Mouse (Mus musculus) testis, adult 2 months (tissue): ENCODE results near the gene Kat6b. TPM values are rescaled to one million over a fixed set of nuclear protein-coding genes. Genes with fewer than 3 reads are reported as not detected.

Source experiments
- H3K27ac ChIP-seq: fragments of 200-500 bp; 2 replicates; pipeline ENCODE4 v1.5.1; 2012; ENCODE audit warnings: low read depth, low read length; ENCODE audit not compliant: control insufficient read depth, insufficient read depth
- H3K27me3 ChIP-seq: fragments of 200-500 bp; 2 replicates; pipeline ENCODE4 v1.6.1; 2012; ENCODE audit warnings: mild to moderate bottlenecking, low read length, moderate library complexity; ENCODE audit not compliant: control insufficient read depth, insufficient read depth
- H3K36me3 ChIP-seq: fragments of 200-500 bp; 2 replicates; pipeline ENCODE4 v1.6.1; 2012; ENCODE audit warnings: mild to moderate bottlenecking, low read length; ENCODE audit not compliant: control insufficient read depth, insufficient read depth
- H3K4me1 ChIP-seq: fragments of 200-500 bp; 2 replicates; pipeline ENCODE4 v1.6.1; 2012; ENCODE audit warnings: low read length; ENCODE audit not compliant: control insufficient read depth, insufficient read depth
- H3K4me3 ChIP-seq: fragments of 200-500 bp; 2 replicates; pipeline ENCODE4 v1.5.1; 2012; ENCODE audit warnings: low read depth, mild to moderate bottlenecking, low read length, moderate library complexity, mixed read lengths; ENCODE audit not compliant: control insufficient read depth
- CTCF ChIP-seq: fragments of 200-500 bp; IDR thresholded peaks from 2 replicates; pipeline ENCODE4 v1.5.1; 2012; ENCODE audit warnings: low read depth, mild to moderate bottlenecking, inconsistent platforms, low read length, moderate library complexity; ENCODE audit not compliant: control insufficient read depth, insufficient read depth, insufficient replicate concordance
- POLR2A ChIP-seq: fragments of 200-500 bp; IDR thresholded peaks from 2 replicates; pipeline ENCODE4 v1.6.1; 2012; ENCODE audit warnings: low read depth, mild to moderate bottlenecking, inconsistent platforms, low read length, moderate library complexity; ENCODE audit not compliant: control insufficient read depth
- polyA plus RNA-seq: library from polyadenylated mRNA; depleted of rRNA; stranded (reverse); fragments of >200 nt; gene quantifications from 2 replicates; pipeline ENCODE4 v1.2.3, GENCODE M21; 2012

Gene Kat6b
- polyA plus RNA-seq, 1 experiment = 7.6 TPM

DNA sequence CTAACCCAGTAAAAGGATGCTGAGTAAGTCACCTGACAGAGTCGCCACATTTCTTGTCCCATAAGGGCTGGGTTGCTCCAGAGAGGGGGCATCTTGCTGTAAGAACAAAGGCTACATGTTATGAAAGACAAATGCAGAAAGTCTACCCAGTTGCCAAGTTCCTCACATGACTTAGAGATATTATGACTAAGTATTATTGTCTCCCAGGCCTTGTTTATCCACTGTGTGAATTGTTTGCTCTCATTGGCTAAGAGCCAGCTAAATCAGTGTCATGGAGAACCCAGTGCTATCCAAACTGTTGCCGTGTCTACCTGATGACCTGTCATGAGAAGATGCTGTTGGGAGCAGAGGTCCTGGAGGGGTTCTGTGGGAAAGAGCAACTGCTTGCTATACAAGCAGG is 27.3 kb upstream of the Kat6b start:
- Histone ChIP-seq H3K27ac (no peak overlapping the region), H3K4me1 (0 out of 2 replicates have a peak, but pooled peaks cover 2% of the 10 kb centered on the region), H3K27me3 (no peaks in the 10 kb centered on the region), H3K4me3 (no peak overlapping the region), H3K36me3 (no peaks in the 10 kb centered on the region)
- TF ChIP-seq CTCF (no peak), POLR2A (no peak)

DNA sequence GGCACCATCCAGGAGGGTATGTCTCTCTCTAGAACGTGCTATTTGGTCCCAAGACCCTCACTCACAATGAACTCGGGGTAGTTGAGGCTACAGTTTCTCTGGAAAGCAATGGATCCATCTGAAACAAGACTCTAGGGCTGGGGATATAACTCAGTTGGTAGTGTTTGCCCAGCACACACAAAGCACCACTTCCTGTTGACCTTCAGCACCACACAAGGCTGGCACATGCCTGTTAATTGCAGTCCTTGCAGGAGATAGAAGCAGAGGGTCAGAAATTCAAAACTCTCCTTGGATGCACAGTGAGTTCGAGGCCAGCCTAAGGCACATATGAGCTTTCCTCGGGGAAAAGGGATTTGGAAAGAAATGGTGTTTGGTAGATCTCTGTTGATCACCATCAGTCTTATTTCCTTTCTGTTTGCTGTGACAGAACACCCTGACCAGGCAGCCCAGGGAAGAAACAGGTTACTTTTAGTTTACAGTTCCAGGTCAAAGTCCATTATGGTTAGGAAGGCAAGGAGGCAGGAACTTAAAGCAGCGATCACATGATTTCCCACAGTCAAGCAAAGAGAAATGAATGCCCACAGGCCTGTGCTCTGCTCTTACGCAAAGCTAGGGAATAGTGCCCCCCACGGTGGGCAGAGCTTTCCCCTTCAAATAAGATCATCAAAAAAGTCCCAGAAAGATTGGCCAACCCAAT is 25.4 kb upstream of the Kat6b start:
- 0 out of 2 replicates have a peak, but pooled peaks cover 2% of the 10 kb centered on the region for H3K4me1 ChIP-seq
- TF ChIP-seq CTCF (no peak), POLR2A (no peak)
- H3K4me3 ChIP-seq = no peak overlapping the region

DNA sequence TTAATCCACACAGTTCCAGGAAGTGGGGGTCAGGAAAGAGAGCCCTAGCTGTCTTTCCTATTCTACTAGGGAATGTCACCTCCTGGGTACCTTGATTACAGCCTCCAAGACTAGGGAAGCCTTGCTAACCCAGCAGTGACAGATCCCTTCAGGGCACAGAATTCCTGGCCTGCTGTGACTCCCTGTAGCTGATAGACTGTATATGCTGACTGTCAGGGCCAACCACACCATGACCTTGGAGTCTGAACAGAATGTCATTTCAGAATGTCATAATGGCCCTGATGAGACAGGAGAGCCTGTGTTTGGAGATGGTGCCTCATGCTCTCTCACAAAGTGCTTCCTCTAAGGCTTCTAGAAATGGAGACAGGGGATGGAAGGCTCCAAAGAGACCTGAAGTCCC is 24.7 kb upstream of the Kat6b start:
- no peaks in the 10 kb centered on the region for H3K27me3 ChIP-seq
- TF ChIP-seq CTCF (no peak), POLR2A (no peak)
- H3K36me3 ChIP-seq = no peaks in the 10 kb centered on the region
- 0 out of 2 replicates have a peak, but pooled peaks cover 2% of the 10 kb centered on the region for H3K4me1 ChIP-seq
- no peak overlapping the region for H3K4me3 ChIP-seq
- H3K27ac ChIP-seq = no peak overlapping the region

More for the DNA sequence above, 25.4 kb upstream of the Kat6b start:
- Histone ChIP-seq H3K27me3 (no peaks in the 10 kb centered on the region), H3K27ac (no peak overlapping the region), H3K36me3 (no peaks in the 10 kb centered on the region)

DNA sequence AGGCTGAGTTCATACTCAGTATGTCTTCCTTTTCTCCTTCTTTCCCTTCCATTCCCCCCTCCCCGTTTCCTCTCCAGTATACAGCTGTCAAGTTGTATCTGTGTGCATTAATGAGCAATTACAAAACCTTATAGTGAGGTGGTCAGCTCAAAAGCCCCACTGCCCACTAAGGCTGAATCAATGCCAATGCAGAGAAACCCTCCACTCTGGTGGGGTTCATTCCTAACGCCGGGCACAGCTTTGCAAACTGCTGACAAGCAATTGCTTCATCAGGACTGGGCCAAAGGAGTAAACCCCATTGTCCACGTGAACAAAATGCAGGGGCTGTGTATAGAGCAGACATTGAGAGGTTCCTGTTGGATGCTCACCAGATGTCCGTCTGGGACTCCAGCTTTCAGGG is 23.4 kb upstream of the Kat6b start:
- Histone ChIP-seq H3K27me3 (no peaks in the 10 kb centered on the region), H3K4me3 (no peak overlapping the region), H3K27ac (no peak overlapping the region), H3K36me3 (no peaks in the 10 kb centered on the region), H3K4me1 (no peaks in the 10 kb centered on the region)
- TF ChIP-seq POLR2A (no peak), CTCF (no peak)

DNA sequence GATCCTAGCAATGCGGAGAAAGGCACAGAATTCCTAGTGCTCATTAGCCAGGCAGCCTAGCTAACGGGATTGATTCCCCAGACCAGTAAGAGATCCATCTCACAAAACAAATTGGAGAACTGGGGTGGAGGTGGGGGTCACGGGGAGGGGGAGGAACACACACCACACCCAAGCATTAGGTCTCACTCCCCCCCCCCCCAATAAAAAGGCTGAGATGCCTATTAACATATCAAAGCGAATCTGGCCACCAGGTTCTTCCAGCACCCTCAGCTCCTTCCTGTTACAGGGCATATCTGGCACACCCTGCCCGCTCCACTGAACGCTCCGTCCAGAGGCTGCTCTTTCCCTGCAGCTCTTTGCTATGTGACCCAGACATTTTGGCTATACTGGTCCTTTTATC is 22.5 kb upstream of the Kat6b start:
- H3K4me3 ChIP-seq = no peak overlapping the region
- H3K36me3 ChIP-seq = no peaks in the 10 kb centered on the region
- no peak for TF ChIP-seq POLR2A
- no peak for TF ChIP-seq CTCF
- no peaks in the 10 kb centered on the region for H3K27me3 ChIP-seq
- no peak overlapping the region for H3K27ac ChIP-seq
- H3K4me1 ChIP-seq = no peaks in the 10 kb centered on the region

DNA sequence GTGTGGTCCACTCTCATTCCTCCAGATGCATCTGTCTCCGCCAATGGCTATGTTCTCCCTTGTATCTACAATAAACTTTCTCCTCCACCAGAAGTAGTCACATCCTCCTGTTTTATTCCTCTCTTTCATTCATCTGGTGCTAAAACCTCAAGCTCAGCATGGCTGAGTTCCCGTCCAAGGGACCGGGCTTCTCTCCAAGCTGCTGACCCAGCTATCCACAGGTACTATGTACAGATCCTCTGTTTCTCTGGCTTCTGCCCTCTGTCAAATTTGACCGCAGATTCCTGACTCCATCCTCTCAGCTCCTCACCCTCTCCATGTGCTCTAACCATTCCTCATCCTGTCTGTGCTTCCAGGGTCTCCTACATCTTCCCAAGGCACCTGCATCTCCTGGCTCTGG is 22.1 kb upstream of the Kat6b start:
- no peak overlapping the region for H3K4me3 ChIP-seq
- TF ChIP-seq POLR2A (no peak), CTCF (no peak)
- no peak overlapping the region for H3K27ac ChIP-seq
- no peaks in the 10 kb centered on the region for H3K36me3 ChIP-seq
- no peaks in the 10 kb centered on the region for H3K4me1 ChIP-seq
- no peaks in the 10 kb centered on the region for H3K27me3 ChIP-seq

DNA sequence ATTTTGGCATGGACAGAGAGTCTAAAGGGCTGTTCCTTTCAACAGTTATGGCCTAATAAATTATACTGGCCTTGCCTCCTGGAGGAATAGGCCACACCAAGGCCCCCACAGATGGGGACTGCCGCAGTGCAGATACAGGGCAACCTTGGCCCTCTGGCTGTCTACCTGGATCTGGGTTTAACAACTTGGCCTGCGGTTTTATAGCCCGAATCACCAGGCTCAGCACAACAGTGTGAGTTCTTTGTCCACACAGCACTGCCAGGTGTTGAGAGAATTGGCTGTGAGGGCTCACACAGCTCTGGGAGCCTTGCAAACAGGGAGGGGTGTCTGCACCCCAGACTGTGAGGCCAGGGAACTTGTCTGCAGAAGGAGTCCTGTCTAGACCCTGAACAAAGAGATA is 18.8 kb upstream of the Kat6b start:
- Histone ChIP-seq H3K27me3 (no peaks in the 10 kb centered on the region), H3K4me3 (no peak overlapping the region), H3K4me1 (no peaks in the 10 kb centered on the region), H3K27ac (no peak overlapping the region), H3K36me3 (no peaks in the 10 kb centered on the region)
- TF ChIP-seq CTCF = no peak
- no peak for TF ChIP-seq POLR2A

DNA sequence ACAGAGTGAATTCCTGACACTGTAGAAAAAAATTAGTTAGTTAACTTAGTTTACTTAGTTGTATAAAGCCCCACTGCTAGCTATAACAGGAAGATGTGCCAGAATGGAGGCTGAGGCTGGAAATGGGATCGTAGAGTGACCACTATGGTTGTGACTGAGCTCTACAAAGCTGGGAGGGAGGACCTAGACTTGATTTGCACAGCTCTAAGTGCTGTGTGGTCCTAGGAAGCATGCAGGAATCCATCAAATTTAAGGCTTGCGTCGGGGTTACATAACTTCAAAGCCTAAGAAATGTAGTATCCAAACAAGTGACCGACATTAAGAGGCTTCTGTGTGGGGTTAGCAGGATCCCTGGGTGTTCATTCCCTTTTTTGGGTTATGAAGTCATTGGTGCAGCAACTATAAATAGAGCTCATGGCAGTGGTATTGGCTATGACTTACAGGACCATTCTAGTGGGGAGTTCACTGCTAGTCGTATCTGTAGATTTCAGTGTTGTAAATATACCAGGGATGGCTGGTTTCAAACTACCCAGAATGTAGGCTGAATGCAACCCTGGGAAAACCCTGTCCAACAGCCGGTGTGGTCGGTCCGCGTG is 18.0 kb upstream of the Kat6b start:
- Histone ChIP-seq H3K27me3 (no peaks in the 10 kb centered on the region), H3K27ac (no peak overlapping the region), H3K36me3 (no peaks in the 10 kb centered on the region), H3K4me1 (no peaks in the 10 kb centered on the region), H3K4me3 (no peak overlapping the region)
- TF ChIP-seq CTCF = no peak
- TF ChIP-seq POLR2A = no peak
